Mouse (Mus musculus): ENCODE results near the gene Cdh22. TPM values are rescaled to one million over a fixed set of nuclear protein-coding genes. Genes with fewer than 3 reads are reported as not detected.

Cdh22 gene
- polyA plus RNA-seq, 1 experiment = 1.5 TPM

DNA sequence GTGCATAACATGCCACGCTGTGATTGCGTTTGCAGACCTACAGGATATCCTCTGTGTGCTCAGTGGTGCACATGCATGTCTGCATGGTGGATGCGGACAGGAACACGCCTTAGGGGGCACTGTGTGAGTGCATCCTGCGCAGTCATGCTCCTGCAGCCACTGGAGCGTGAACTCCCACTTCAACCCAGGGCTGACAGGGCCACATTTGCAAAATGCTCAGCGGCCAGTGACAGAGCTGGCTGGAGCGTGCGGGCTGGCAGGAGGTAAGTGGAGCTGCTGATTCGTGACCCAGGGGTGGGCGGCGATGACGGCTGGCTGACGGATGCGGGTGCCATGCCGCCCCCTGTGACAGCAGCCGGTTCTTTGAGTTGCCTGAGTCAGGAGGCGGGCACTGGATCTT is 128.1 kb downstream of the Cdh22 start:
- Histone ChIP-seq H3K79me2 (ENCODE audit: control insufficient read depth, insufficient read depth) (no peaks in the 10 kb centered on the region), H3K36me3 (ENCODE audit: control insufficient read depth, insufficient read depth) (no peaks in the 10 kb centered on the region), H3K4me2 (ENCODE audit: low read depth) (no peak overlapping the region), H3ac (ENCODE audit: control insufficient read depth, insufficient read length) (no peak overlapping the region), H3K27me3 (ENCODE audit: control insufficient read depth, insufficient read depth, insufficient read length) (peaks cover 75% of the 10 kb centered on the region), H3K4me3 (no peak overlapping the region)
- TF ChIP-seq POLR2AphosphoS2 (IDR thresholded peaks at IDR 0.05; ENCODE audit: insufficient read length, low read depth) (no peak), POLR2A (IDR thresholded peaks at IDR 0.05; ENCODE audit: insufficient read length, low read depth) (no peak), TCF12 (IDR thresholded peaks at IDR 0.05; ENCODE audit: insufficient read depth, poor library complexity, severe bottlenecking) (no peak), MYOG (IDR thresholded peaks at IDR 0.05; ENCODE audit: control insufficient read depth in 1 of 3, insufficient read depth in 1 of 3, insufficient read length in 2 of 3, low read depth in 2 of 3) (no peak), MYOD1 (IDR thresholded peaks at IDR 0.05; ENCODE audit: control insufficient read depth in 1 of 3, insufficient read length in 2 of 3, low read depth in 2 of 3) (no peak), MAX (IDR thresholded peaks at IDR 0.05; ENCODE audit: low read depth) (no peak), SRF (IDR thresholded peaks at IDR 0.05; ENCODE audit: control insufficient read depth, insufficient read length, low read depth) (no peak), CEBPB (IDR thresholded peaks at IDR 0.05; ENCODE audit: insufficient read depth, poor library complexity, severe bottlenecking) (no peak), REST (IDR thresholded peaks at IDR 0.05; ENCODE audit: insufficient read depth, insufficient read length) (no peak), TCF3 (IDR thresholded peaks at IDR 0.05; ENCODE audit: insufficient read length, low read depth) (no peak), E2F4 (IDR thresholded peaks at IDR 0.05; ENCODE audit: insufficient read depth) (no peak), USF1 (IDR thresholded peaks at IDR 0.05; ENCODE audit: low read depth) (no peak)

DNA sequence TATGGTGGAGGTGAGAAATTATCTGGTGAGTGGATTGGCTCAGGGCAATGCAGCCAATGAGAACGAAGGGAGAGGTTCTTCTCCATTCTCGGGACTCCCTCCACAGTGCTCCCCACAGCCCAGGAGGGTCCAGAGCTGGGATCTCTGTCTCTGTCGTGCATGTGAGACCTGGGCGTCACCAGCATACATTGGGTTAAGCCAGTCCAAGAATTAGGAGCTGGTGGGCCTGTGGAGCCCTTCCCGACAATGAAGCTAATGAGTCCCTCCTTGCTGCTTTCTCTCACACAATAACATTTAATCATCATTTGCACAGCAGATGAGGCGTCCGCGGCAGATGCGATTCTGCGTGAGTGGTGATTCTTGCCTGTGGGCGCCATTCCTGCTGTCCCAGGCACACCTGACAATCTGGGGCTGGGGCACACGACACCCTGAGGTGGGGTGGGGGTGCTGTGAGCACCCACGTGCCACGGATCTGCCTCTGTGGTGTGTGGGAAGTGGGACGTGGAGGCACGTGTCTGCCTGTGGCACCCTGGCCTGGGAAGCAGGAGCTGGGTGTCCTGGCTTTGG is 129.1 kb downstream of the Cdh22 start:
- Histone ChIP-seq H3K4me2 (ENCODE audit: low read depth) (no peak overlapping the region), H3K79me2 (ENCODE audit: control insufficient read depth, insufficient read depth) (no peaks in the 10 kb centered on the region), H3K4me3 (no peak overlapping the region), H3K36me3 (ENCODE audit: control insufficient read depth, insufficient read depth) (no peaks in the 10 kb centered on the region), H3ac (ENCODE audit: control insufficient read depth, insufficient read length) (no peak overlapping the region), H3K27me3 (ENCODE audit: control insufficient read depth, insufficient read depth, insufficient read length) (peaks cover 80% of the 10 kb centered on the region)
- TF ChIP-seq USF1 (IDR thresholded peaks at IDR 0.05; ENCODE audit: low read depth) (no peak), MYOD1 (IDR thresholded peaks at IDR 0.05; ENCODE audit: control insufficient read depth in 1 of 3, insufficient read length in 2 of 3, low read depth in 2 of 3) (no peak), E2F4 (IDR thresholded peaks at IDR 0.05; ENCODE audit: insufficient read depth) (no peak), CEBPB (IDR thresholded peaks at IDR 0.05; ENCODE audit: insufficient read depth, poor library complexity, severe bottlenecking) (no peak), MAX (IDR thresholded peaks at IDR 0.05; ENCODE audit: low read depth) (no peak), TCF12 (IDR thresholded peaks at IDR 0.05; ENCODE audit: insufficient read depth, poor library complexity, severe bottlenecking) (no peak), SRF (IDR thresholded peaks at IDR 0.05; ENCODE audit: control insufficient read depth, insufficient read length, low read depth) (no peak), TCF3 (IDR thresholded peaks at IDR 0.05; ENCODE audit: insufficient read length, low read depth) (no peak), POLR2AphosphoS2 (IDR thresholded peaks at IDR 0.05; ENCODE audit: insufficient read length, low read depth) (no peak), MYOG (IDR thresholded peaks at IDR 0.05; ENCODE audit: control insufficient read depth in 1 of 3, insufficient read depth in 1 of 3, insufficient read length in 2 of 3, low read depth in 2 of 3) (no peak), POLR2A (IDR thresholded peaks at IDR 0.05; ENCODE audit: insufficient read length, low read depth) (no peak)

DNA sequence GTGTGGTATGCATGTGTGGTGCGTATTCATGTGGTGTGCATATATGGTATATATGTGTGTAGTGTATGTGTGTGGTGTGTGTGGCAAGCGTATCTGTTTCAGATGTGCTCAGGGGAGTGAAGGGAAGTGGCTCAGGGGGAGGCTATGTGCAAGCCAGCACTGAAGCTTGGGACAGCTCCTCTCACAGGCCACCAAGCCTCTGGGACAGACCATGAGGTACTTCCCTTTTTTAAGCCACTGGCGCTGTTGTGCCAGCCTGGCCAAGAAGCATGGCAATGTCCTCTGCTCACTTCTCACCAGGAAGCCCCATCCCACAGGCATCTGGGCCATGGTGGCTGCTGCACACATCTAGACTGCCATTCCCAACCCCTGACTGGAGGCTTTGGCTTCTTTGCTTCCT is 131.7 kb downstream of the Cdh22 start:
- no peak overlapping the region for H3K4me2 ChIP-seq (ENCODE audit: low read depth)
- H3K27me3 ChIP-seq (ENCODE audit: control insufficient read depth, insufficient read depth, insufficient read length) = peaks cover 82% of the 10 kb centered on the region
- no peaks in the 10 kb centered on the region for H3K36me3 ChIP-seq (ENCODE audit: control insufficient read depth, insufficient read depth)
- no peak overlapping the region for H3K4me3 ChIP-seq
- H3K79me2 ChIP-seq (ENCODE audit: control insufficient read depth, insufficient read depth) = no peaks in the 10 kb centered on the region
- no peak overlapping the region for H3ac ChIP-seq (ENCODE audit: control insufficient read depth, insufficient read length)
- TF ChIP-seq REST (IDR thresholded peaks at IDR 0.05; ENCODE audit: insufficient read depth, insufficient read length) = peak; percentile 40
- TF ChIP-seq POLR2A (IDR thresholded peaks at IDR 0.05; ENCODE audit: insufficient read length, low read depth) = no peak

DNA sequence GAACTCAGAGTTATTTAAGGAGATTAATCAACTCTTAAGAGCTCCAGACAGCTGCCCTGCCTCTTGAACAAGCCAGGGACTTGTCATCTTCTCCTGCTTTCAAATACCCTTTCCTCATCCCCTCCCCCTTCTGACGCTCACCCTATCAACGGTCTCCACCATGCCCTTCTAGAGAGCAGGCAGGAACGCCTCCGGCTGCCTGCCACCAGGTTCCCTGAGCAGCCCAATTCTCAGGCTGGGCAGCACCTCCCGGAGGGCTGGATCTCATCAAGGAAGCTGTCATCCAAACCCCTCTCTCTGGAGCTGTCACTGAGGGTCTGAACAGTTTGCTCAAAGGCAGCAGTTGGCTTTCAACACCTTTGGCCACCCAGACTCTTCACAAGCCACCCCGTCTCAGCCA is 133.9 kb downstream of the Cdh22 start:
- Histone ChIP-seq H3K27me3 (ENCODE audit: control insufficient read depth, insufficient read depth, insufficient read length) (peaks cover 82% of the 10 kb centered on the region), H3ac (ENCODE audit: control insufficient read depth, insufficient read length) (no peak overlapping the region), H3K79me2 (ENCODE audit: control insufficient read depth, insufficient read depth) (no peaks in the 10 kb centered on the region), H3K4me2 (ENCODE audit: low read depth) (no peak overlapping the region), H3K36me3 (ENCODE audit: control insufficient read depth, insufficient read depth) (no peaks in the 10 kb centered on the region), H3K4me3 (no peak overlapping the region)
- TF ChIP-seq MYOG (IDR thresholded peaks at IDR 0.05; ENCODE audit: control insufficient read depth in 1 of 3, insufficient read depth in 1 of 3, insufficient read length in 2 of 3, low read depth in 2 of 3) (no peak), POLR2A (IDR thresholded peaks at IDR 0.05; ENCODE audit: insufficient read length, low read depth) (no peak), CEBPB (IDR thresholded peaks at IDR 0.05; ENCODE audit: insufficient read depth, poor library complexity, severe bottlenecking) (no peak)

DNA sequence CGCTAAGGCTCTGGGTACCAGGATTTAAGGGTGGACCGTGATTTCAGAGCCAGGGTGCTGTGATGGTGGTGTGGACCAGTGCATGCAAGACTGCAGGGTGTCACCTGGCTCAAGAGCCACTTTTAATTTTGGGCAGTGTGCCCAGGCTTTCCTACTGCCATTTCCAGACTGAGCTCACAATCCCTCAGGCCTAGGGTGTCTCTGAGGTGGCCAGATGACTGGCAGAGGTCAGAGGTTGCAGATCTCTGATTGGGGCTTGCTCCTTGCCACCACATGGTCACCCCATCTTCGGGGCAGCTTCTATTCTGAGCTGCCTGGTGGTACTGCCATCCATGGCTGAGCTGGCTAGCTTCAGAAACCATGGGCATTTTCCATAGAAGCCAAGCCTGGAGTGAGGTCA is 135.8 kb downstream of the Cdh22 start:
- TF ChIP-seq POLR2A (IDR thresholded peaks at IDR 0.05; ENCODE audit: insufficient read length, low read depth) (no peak), MYOD1 (IDR thresholded peaks at IDR 0.05; ENCODE audit: control insufficient read depth in 1 of 3, insufficient read length in 2 of 3, low read depth in 2 of 3) (no peak), MYOG (IDR thresholded peaks at IDR 0.05; ENCODE audit: control insufficient read depth in 1 of 3, insufficient read depth in 1 of 3, insufficient read length in 2 of 3, low read depth in 2 of 3) (no peak), SRF (IDR thresholded peaks at IDR 0.05; ENCODE audit: control insufficient read depth, insufficient read length, low read depth) (no peak), MAX (IDR thresholded peaks at IDR 0.05; ENCODE audit: low read depth) (no peak), REST (IDR thresholded peaks at IDR 0.05; ENCODE audit: insufficient read depth, insufficient read length) (no peak), TCF12 (IDR thresholded peaks at IDR 0.05; ENCODE audit: insufficient read depth, poor library complexity, severe bottlenecking) (no peak), POLR2AphosphoS2 (IDR thresholded peaks at IDR 0.05; ENCODE audit: insufficient read length, low read depth) (no peak), TCF3 (IDR thresholded peaks at IDR 0.05; ENCODE audit: insufficient read length, low read depth) (no peak), USF1 (IDR thresholded peaks at IDR 0.05; ENCODE audit: low read depth) (no peak)

More for the DNA sequence above, 135.8 kb downstream of the Cdh22 start:
- H3ac ChIP-seq (ENCODE audit: control insufficient read depth, insufficient read length) = no peak overlapping the region
- H3K4me3 ChIP-seq = no peak overlapping the region
- no peak overlapping the region for H3K4me2 ChIP-seq (ENCODE audit: low read depth)
- H3K27me3 ChIP-seq (ENCODE audit: control insufficient read depth, insufficient read depth, insufficient read length) = peaks cover 91% of the 10 kb centered on the region
- no peaks in the 10 kb centered on the region for H3K36me3 ChIP-seq (ENCODE audit: control insufficient read depth, insufficient read depth)
- H3K79me2 ChIP-seq (ENCODE audit: control insufficient read depth, insufficient read depth) = no peaks in the 10 kb centered on the region

Measured in myocyte (in vitro differentiated cells).